Mouse (Mus musculus) embryonic fibroblast, embryonic 13.5 days (primary cell): ENCODE measurements around the gene Cdx2. TPM values are rescaled to one million over a fixed set of nuclear protein-coding genes. Genes with fewer than 3 reads are reported as not detected.

Experiments used
- H3K27ac ChIP-seq: 2 replicates; pipeline ENCODE4 v1.5.1; 2012; ENCODE audit warnings: low read length, control low read depth, inconsistent platforms; ENCODE audit not compliant: insufficient read depth
- H3K4me1 ChIP-seq: 2 replicates; pipeline ENCODE4 v1.6.1; 2011; ENCODE audit warnings: low read length; ENCODE audit not compliant: control insufficient read depth, insufficient read depth
- H3K4me3 ChIP-seq: 2 replicates; pipeline ENCODE4 v1.5.1; 2011; ENCODE audit warnings: mild to moderate bottlenecking, control low read depth, low read length; ENCODE audit not compliant: insufficient read depth
- CTCF ChIP-seq: IDR thresholded peaks from 2 replicates; pipeline ENCODE4 v1.5.1; 2011; ENCODE audit warnings: mild to moderate bottlenecking, control low read depth, low read length, moderate library complexity, borderline replicate concordance; ENCODE audit not compliant: insufficient read depth
- POLR2A ChIP-seq: IDR thresholded peaks from 2 replicates; pipeline ENCODE4 v1.6.1; 2011; ENCODE audit warnings: low read depth, mild to moderate bottlenecking, control low read depth, low read length, moderate library complexity
- polyA plus RNA-seq: library from polyadenylated mRNA; stranded (reverse); fragments of >200 nt; gene quantifications from 2 replicates; pipeline ENCODE4 v1.2.4, GENCODE M21; 2011; ENCODE audit warnings: low read depth; ENCODE audit not compliant: missing spikeins, insufficient read length

Gene Cdx2
- polyA plus RNA-seq, 1 experiment: not detected

GRCm38 (mm10) chr5:147340741-147341414 is 33.8 kb upstream of the Cdx2 start:
- Histone ChIP-seq H3K27ac (no peak overlapping the region), H3K4me3 (no peak overlapping the region), H3K4me1 (no peaks in the 10 kb centered on the region)
- TF ChIP-seq CTCF (no peak), POLR2A (no peak)

- Histone ChIP-seq H3K27ac (no peak overlapping the region), H3K4me1 (no peaks in the 10 kb centered on the region), H3K4me3 (no peak overlapping the region)
- no peak for TF ChIP-seq POLR2A
- no peak for TF ChIP-seq CTCF
Measured at GRCm38 (mm10) chr5:147339560-147339959, 32.5 kb upstream of the Cdx2 start.

GRCm38 (mm10) chr5:147338967-147339366 is 31.9 kb upstream of the Cdx2 start:
- no peak overlapping the region for H3K27ac ChIP-seq
- TF ChIP-seq POLR2A: no peak
- no peak for TF ChIP-seq CTCF
- no peak overlapping the region for H3K4me3 ChIP-seq
- no peaks in the 10 kb centered on the region for H3K4me1 ChIP-seq

- Histone ChIP-seq H3K4me3 (no peak overlapping the region), H3K27ac (no peak overlapping the region), H3K4me1 (no peaks in the 10 kb centered on the region)
- no peak for TF ChIP-seq POLR2A
- TF ChIP-seq CTCF: no peak
Measured at GRCm38 (mm10) chr5:147332711-147333110, 25.6 kb upstream of the Cdx2 start.

GRCm38 (mm10) chr5:147331547-147331946 is 24.5 kb upstream of the Cdx2 start:
- H3K4me3 ChIP-seq: no peak overlapping the region
- H3K27ac ChIP-seq: no peak overlapping the region
- TF ChIP-seq POLR2A: no peak
- peak; percentile 54; the same call in 1 of the 2 replicates for TF ChIP-seq CTCF
- H3K4me1 ChIP-seq: no peaks in the 10 kb centered on the region

GRCm38 (mm10) chr5:147329946-147330345 is 22.9 kb upstream of the Cdx2 start:
- no peak overlapping the region for H3K4me3 ChIP-seq
- TF ChIP-seq CTCF (no peak), POLR2A (no peak)
- no peak overlapping the region for H3K27ac ChIP-seq
- H3K4me1 ChIP-seq: no peaks in the 10 kb centered on the region

- H3K27ac ChIP-seq: no peak overlapping the region
- no peaks in the 10 kb centered on the region for H3K4me1 ChIP-seq
- H3K4me3 ChIP-seq: no peak overlapping the region
- TF ChIP-seq POLR2A (no peak), CTCF (no peak)
Measured at GRCm38 (mm10) chr5:147327636-147328035, 20.6 kb upstream of the Cdx2 start.

- no peaks in the 10 kb centered on the region for H3K4me1 ChIP-seq
- no peak for TF ChIP-seq POLR2A
- no peak for TF ChIP-seq CTCF
- no peak overlapping the region for H3K4me3 ChIP-seq
- H3K27ac ChIP-seq: no peak overlapping the region
Measured at GRCm38 (mm10) chr5:147325931-147326330, 18.9 kb upstream of the Cdx2 start.

- Histone ChIP-seq H3K4me1 (no peaks in the 10 kb centered on the region), H3K27ac (no peak overlapping the region), H3K4me3 (no peak overlapping the region)
- TF ChIP-seq CTCF: peak; percentile 58
- TF ChIP-seq POLR2A: no peak
Measured at GRCm38 (mm10) chr5:147323237-147323917, 16.3 kb upstream of the Cdx2 start.

GRCm38 (mm10) chr5:147322183-147322582 is 15.1 kb upstream of the Cdx2 start, which contains the start of gene Urad:
Urad (minus strand) TSS chr5:147322440.
- Histone ChIP-seq H3K4me3 (no peak within 1 kb of the TSS), H3K4me1 (no peaks in the 10 kb centered on the region)
- TF ChIP-seq POLR2A (no peak), CTCF (no peak)

GRCm38 (mm10) chr5:147319653-147320052 is 12.6 kb upstream of the Cdx2 start:
- Histone ChIP-seq H3K4me3 (no peak overlapping the region), H3K4me1 (no peaks in the 10 kb centered on the region; the same call in 1 of the 2 replicates), H3K27ac (no peak overlapping the region)
- no peak for TF ChIP-seq CTCF
- TF ChIP-seq POLR2A: no peak

More at GRCm38 (mm10) chr5:147322183-147322582, 15.1 kb upstream of the Cdx2 start, which contains the start of gene Urad:
- no peak within 1 kb of the TSS for H3K27ac ChIP-seq
